Mouse (Mus musculus): Measurements from ENCODE around the gene Vstm5.

DNA sequence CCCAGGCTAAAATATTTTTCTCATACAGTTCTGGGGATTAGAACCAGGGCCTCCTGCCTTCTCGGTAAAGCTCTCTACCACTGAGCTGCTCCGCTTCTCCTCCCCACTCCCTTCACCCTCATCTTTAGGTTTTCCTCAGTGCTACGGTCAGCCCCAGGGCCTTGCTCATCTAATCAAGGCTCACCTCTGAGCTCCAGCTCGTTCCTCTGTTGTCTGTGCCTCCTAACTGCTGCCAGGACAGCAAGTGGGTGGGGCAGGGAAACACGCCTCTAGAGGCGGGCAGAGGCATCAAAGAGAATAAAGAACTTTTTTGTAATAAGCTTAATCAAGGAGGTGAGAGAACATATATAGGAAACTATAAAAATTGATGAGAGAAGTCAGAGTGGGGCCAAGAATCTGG is 49.0 kb downstream of the Vstm5 start:
- no peak for TF ChIP-seq POLR2A (IDR thresholded peaks at IDR 0.05; ENCODE audit: extremely low read depth, insufficient read depth, low read length)
- no peak for TF ChIP-seq CTCF (IDR thresholded peaks at IDR 0.05; ENCODE audit: low read depth, low read length)
